Comparison of ENCODE assay signal across 27 mouse cellular contexts in the genomic region with DNA sequence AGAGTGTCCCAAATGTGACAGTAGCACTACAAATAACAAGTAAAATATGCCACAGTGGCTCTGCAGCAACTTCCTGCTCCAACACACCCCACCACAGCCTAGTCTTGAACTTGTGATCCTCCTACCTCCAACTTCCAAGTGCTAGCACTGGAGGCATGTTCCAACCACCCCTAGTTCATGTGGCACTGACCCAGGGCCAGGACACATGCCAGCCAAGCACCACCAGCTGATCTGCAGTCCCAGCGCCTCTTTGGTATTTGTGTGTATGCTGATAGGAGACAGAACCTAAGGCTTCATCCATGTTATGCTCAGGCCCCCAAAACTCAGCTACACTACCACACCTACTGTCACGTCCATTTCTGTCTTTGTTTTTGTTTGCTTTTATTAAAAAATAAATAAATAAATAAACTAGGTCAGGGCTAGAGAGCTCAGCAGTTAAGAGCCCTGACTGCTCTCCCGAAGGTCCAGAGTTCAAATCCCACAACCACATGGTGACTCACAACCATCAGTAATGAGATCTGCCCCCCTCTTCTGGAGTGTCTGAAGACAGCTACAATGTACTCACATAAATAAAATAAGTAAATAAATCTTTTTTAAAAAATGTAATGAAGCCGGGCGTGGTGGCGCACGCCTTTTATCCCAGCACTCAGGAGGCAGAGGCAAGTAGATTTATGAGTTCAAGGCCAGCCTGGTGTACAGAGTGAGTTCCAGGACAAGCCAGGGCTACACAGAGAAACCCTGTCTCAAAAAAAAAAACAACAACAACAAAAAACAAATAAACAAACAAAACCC. TPM values are rescaled to one million over a fixed set of nuclear protein-coding genes. Genes with fewer than 3 reads are reported as not detected.
DNase-seq lines count a peak whose midpoint lies in the region; ATAC-seq lines count a peak whose summit lies in the region.
"Had no signal": no experiment of that assay in that cellular context is flagged by ENCODE, and none has a peak within 500 bp of the region (broad histone marks: within the 10 kb centered on the region; RNA-seq: fewer than 3 reads in every experiment).

No protein-coding gene starts in this region.

- H3K9ac ChIP-seq in liver, embryonic 15.5 days, result no peak overlapping the region
- H3K9ac ChIP-seq: forebrain, embryonic 15.5 days; hindbrain, embryonic 13.5 days; liver, embryonic 14.5 days; midbrain, embryonic 12.5 days had no signal

- no peak overlapping the region for H3K4me2 ChIP-seq in liver, embryonic 15.5 days
- H3K4me2 ChIP-seq: embryonic facial prominence, embryonic 15.5 days; forebrain, embryonic 15.5 days; midbrain, embryonic 12.5 days had no signal

- H3K27me3 ChIP-seq in megakaryocyte, embryonic 14.5 days (replicated peaks), result no peaks in the 10 kb centered on the region
- no peaks in the 10 kb centered on the region for H3K27me3 ChIP-seq in liver, embryonic 15.5 days
- H3K27me3 ChIP-seq: embryonic facial prominence, embryonic 15.5 days; forebrain, embryonic 15.5 days; hindbrain, embryonic 13.5 days; midbrain, embryonic 12.5 days had no signal

- peak overlapping the region; percentile 84 for H3K4me3 ChIP-seq in megakaryocyte, embryonic 14.5 days (replicated peaks)
- H3K4me3 ChIP-seq in liver, embryonic 15.5 days (replicated peaks), result no peak overlapping the region
- H3K4me3 ChIP-seq: embryonic facial prominence, embryonic 15.5 days; forebrain, embryonic 15.5 days; heart, adult 2 months; hindbrain, embryonic 13.5 days; midbrain, embryonic 12.5 days had no signal

- peaks cover 78% of the 10 kb centered on the region for H3K4me1 ChIP-seq in megakaryocyte, embryonic 14.5 days
- H3K4me1 ChIP-seq in liver, embryonic 15.5 days (replicated peaks), result peaks cover 61% of the 10 kb centered on the region

- H3K36me3 ChIP-seq in megakaryocyte, embryonic 14.5 days (replicated peaks; ENCODE audit: low read length), result peaks cover 58% of the 10 kb centered on the region
- peaks cover 42% of the 10 kb centered on the region for H3K36me3 ChIP-seq in liver, embryonic 15.5 days (replicated peaks)

- peak; percentile 91 for DNase-seq in heart, adult 11 months
- no peak for DNase-seq in heart, adult 8-10 months (ENCODE audit: low spot score)
- no peak for DNase-seq in right cerebral cortex, postnatal 4 days
- no peak for DNase-seq in right cerebral cortex, postnatal 25 days
- DNase-seq: B cell, adult 2 months; cerebellum, adult 18-20 months; cerebellum, postnatal 36 days; gastrocnemius, postnatal 25 days; heart, adult 2 months; kidney, adult 9 months; kidney, postnatal 14 days; right cerebral cortex, postnatal 14 days had no signal

- 0 out of 2 replicates have a peak overlapping the region, but pooled peaks have one; percentile 12 for H3K27ac ChIP-seq in liver, embryonic 15.5 days (replicated peaks)
- H3K27ac ChIP-seq: embryonic facial prominence, embryonic 15.5 days; forebrain, embryonic 15.5 days; heart, adult 2 months; hindbrain, embryonic 13.5 days; limb, embryonic 10.5 days; midbrain, embryonic 12.5 days had no signal

- no peak for ATAC-seq in megakaryocyte, adult 5-6 weeks (ENCODE audit: poor library complexity, severe bottlenecking)
- no peak for ATAC-seq in liver, embryonic 15.5 days (ENCODE audit: insufficient read depth)
- ATAC-seq: forebrain, embryonic 15.5 days; lung, postnatal 0 days had no signal

- 81% methylated on average over 7 of the region's 7 CpGs for WGBS in liver, embryonic 15.5 days (ENCODE audit: insufficient replicate concordance)

- H3K9me3 ChIP-seq in megakaryocyte, embryonic 14.5 days, result no peaks in the 10 kb centered on the region; the same call in 1 of the 2 replicates
- H3K9me3 ChIP-seq in liver, embryonic 15.5 days (replicated peaks), result no peaks in the 10 kb centered on the region
- H3K9me3 ChIP-seq: embryonic facial prominence, embryonic 15.5 days; forebrain, embryonic 15.5 days; hindbrain, embryonic 13.5 days; limb, embryonic 10.5 days; midbrain, embryonic 12.5 days had no signal

RNA-seq across cellular contexts. Expression of a gene that starts 2.5 kb away (rescaled TPM):
- total RNA-seq in heart, adult 8-10 months (2022), result 10 to 100 TPM; 24.3 to 26.9 (median 26.2) TPM
- polyA plus RNA-seq in megakaryocyte, embryonic 14.5 days (2012; ENCODE audit: insufficient read depth, low replicate concordance), result 502 and 597 TPM in 2 replicates
- 24.6 and 25.0 TPM in 2 replicates for total RNA-seq in megakaryocyte, adult 5-6 weeks (2015)
- 31.8 and 37.4 TPM in 2 replicates for total RNA-seq in megakaryocyte, adult 5-6 weeks (2017)
- 70.3 and 71.4 TPM in 2 replicates for polyA plus RNA-seq in liver, embryonic 15.5 days (2015; fragmentation: Nextera tagmentation; extraction: Ambion mirVana)

RNA-seq across cellular contexts. Expression of a gene that starts 4.5 kb away (rescaled TPM):
- total RNA-seq in heart, adult 8-10 months (2022), result 100 to 1,000 TPM; 164 to 329 (median 254) TPM
- polyA plus RNA-seq in megakaryocyte, embryonic 14.5 days (2012; ENCODE audit: insufficient read depth, low replicate concordance), result 24,502 and 30,989 TPM in 2 replicates
- 2,869 and 3,213 TPM in 2 replicates for total RNA-seq in megakaryocyte, adult 5-6 weeks (2015)
- 1,589 and 1,786 TPM in 2 replicates for total RNA-seq in megakaryocyte, adult 5-6 weeks (2017)
- 6,104 and 6,562 TPM in 2 replicates for polyA plus RNA-seq in liver, embryonic 15.5 days (2015; fragmentation: Nextera tagmentation; extraction: Ambion mirVana)

RNA-seq across cellular contexts. Expression of a gene that starts 17.5 kb away (rescaled TPM):
- not detected for total RNA-seq in heart, adult 8-10 months (2022)
- polyA plus RNA-seq in megakaryocyte, embryonic 14.5 days (2012; ENCODE audit: insufficient read depth, low replicate concordance), result not detected in 2 replicates
- total RNA-seq in megakaryocyte, adult 5-6 weeks (2015), result not detected in 2 replicates
- total RNA-seq in megakaryocyte, adult 5-6 weeks (2017), result not detected in 2 replicates
- polyA plus RNA-seq in liver, embryonic 15.5 days (2015; fragmentation: Nextera tagmentation; extraction: Ambion mirVana), result 0.58 and 0.62 TPM in 2 replicates
- total RNA-seq: gastrocnemius, postnatal 25 days; heart, adult 2 months; heart, postnatal 25 days; layer of hippocampus, postnatal 14 days; left cerebral cortex, adult 8-10 months; neutrophil, adult 5-6 weeks had no signal

RNA-seq across cellular contexts. Expression of a gene that starts 22.4 kb away (rescaled TPM):
- total RNA-seq in heart, adult 8-10 months (2022), result 1 to 10 TPM; 3.8 to 8.5 (median 7.6) TPM
- polyA plus RNA-seq in megakaryocyte, embryonic 14.5 days (2012; ENCODE audit: insufficient read depth, low replicate concordance), result not detected in 2 replicates
- not detected in 2 replicates for total RNA-seq in megakaryocyte, adult 5-6 weeks (2015)
- total RNA-seq in megakaryocyte, adult 5-6 weeks (2017), result 0.61 TPM in 1 of 2 replicates, not detected in the other
- polyA plus RNA-seq in liver, embryonic 15.5 days (2015; fragmentation: Nextera tagmentation; extraction: Ambion mirVana), result not detected in 2 replicates
- total RNA-seq: neutrophil, adult 5-6 weeks had no signal
- polyA plus RNA-seq: embryonic facial prominence, embryonic 15.5 days; forebrain, embryonic 15.5 days; heart, embryonic 14.5 days; hindbrain, embryonic 13.5 days; limb, embryonic 10.5 days; liver, embryonic 14.5 days; lung, postnatal 0 days; midbrain, embryonic 12.5 days had no signal

RNA-seq across cellular contexts. Expression of a gene that starts 24.4 kb away (rescaled TPM):
- 10 to 100 TPM; 10.2 to 12.8 (median 11.5) TPM for total RNA-seq in heart, adult 8-10 months (2022)
- polyA plus RNA-seq in megakaryocyte, embryonic 14.5 days (2012; ENCODE audit: insufficient read depth, low replicate concordance), result 0.23 and 0.70 TPM in 2 replicates
- 15.5 and 18.3 TPM in 2 replicates for total RNA-seq in megakaryocyte, adult 5-6 weeks (2015)
- total RNA-seq in megakaryocyte, adult 5-6 weeks (2017), result 14.2 and 16.0 TPM in 2 replicates
- polyA plus RNA-seq in liver, embryonic 15.5 days (2015; fragmentation: Nextera tagmentation; extraction: Ambion mirVana), result 2.4 and 2.5 TPM in 2 replicates

Comparison
In these comparisons a context has a peak if more than half of its experiments do, and no peak if none do; other contexts are left out.
1. RNA of a gene that starts 4.5 kb away (total RNA-seq): 1,589 to 3,213 TPM in megakaryocyte, adult 5-6 weeks; 164 to 329 TPM in heart, adult 8-10 months; every median in the first group is over 4 times any median in the second.